ENCODE assay signal across 18 mouse cellular contexts in the genomic region with DNA sequence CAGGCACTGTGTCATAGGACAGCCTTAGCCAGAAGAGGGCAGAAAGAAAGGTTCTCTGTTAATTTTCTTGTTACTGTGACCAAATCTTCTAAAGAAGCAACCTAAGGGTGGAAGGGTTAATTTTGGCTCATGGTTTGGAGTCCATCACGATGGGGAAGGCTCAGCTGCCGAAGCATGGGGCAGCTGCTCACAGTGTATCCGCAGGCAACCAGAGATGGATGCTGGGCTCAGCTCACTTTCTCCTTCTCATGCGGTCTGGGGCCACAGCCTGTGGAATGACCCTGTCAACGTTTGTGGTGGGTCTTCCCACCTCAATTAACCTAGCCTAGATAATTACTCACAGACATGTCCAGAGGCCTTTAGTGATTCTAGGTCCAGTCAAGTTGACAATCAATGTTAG.
"Had no signal": no experiment of that assay in that cellular context is flagged by ENCODE, and none has a peak within 500 bp of the region (broad histone marks: within the 10 kb centered on the region; RNA-seq: fewer than 3 reads in every experiment).

No protein-coding gene starts in this region.

- H3K27ac ChIP-seq: lung, embryonic 15.5 days; macrophage; midbrain, embryonic 13.5 days; midbrain, embryonic 15.5 days; neural tube, embryonic 12.5 days had no signal

- DNase-seq: liver, postnatal 0 days; lung, adult 2 months; lung, postnatal 14 days; lung, postnatal 36 days; retina, postnatal 1 day; right cerebral cortex, postnatal 25 days; right cerebral cortex, postnatal 4 days; spleen, adult 18-20 months; thymus, adult 18-20 months; thymus, postnatal 14 days; thymus, postnatal 36 days had no signal

- H3K4me3 ChIP-seq: lung, embryonic 15.5 days; megakaryocyte, embryonic 14.5 days; midbrain, embryonic 13.5 days; midbrain, embryonic 15.5 days; neural tube, embryonic 12.5 days had no signal

- ATAC-seq: liver, postnatal 0 days; lung, postnatal 0 days; midbrain, embryonic 13.5 days; midbrain, embryonic 15.5 days had no signal
